Mouse (Mus musculus): ENCODE results near the gene Sap25.
"Not testable (repeated sequence)": the region's sequence is repeated elsewhere in the genome, so short reads cannot be mapped to it uniquely, and the experiment has no call there.

Sap25 gene

DNA sequence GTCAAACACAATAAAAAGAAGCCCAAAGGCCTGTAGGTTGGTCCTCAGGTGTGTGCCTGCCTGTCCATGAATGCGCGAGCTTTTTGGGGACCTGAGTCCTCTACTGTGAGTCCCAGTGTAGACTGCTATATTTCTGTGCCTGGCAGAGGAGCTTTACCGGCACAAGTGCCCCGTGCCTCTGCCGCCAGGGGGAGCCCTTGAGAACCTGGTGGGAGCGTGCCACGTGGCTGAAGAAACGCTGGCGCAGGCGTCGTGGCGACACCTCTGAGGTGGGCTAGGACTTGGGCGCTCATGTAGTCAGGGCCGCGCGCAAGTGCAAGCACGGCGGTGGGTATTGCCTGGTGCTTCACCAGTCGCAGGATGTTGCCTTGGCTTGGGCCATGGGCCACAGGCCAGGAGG is at the start of gene Sap25:
Sap25 (plus strand) TSS at position 281 of the 400 bp plus-strand sequence.
- in situ Hi-C loops (cut with MboI; ENCODE audit: low sequenced_read_pairs) = no loop called here

GRCm38 (mm10) chr5:137595921-137596320 is 45.2 kb upstream of the Sap25 start:
- in situ Hi-C loops (cut with MboI; ENCODE audit: low sequenced_read_pairs) = no loop called here

- in situ Hi-C loops (cut with MboI; ENCODE audit: low sequenced_read_pairs) = no loop called here
Measured at GRCm38 (mm10) chr5:137596601-137597261, 44.4 kb upstream of the Sap25 start.

- in situ Hi-C loops (cut with MboI; ENCODE audit: low sequenced_read_pairs) = no loop called here
Measured at GRCm38 (mm10) chr5:137597625-137598024, 43.5 kb upstream of the Sap25 start.

- in situ Hi-C loops (cut with MboI; ENCODE audit: low sequenced_read_pairs) = no loop called here
Measured at GRCm38 (mm10) chr5:137598100-137598826, 42.9 kb upstream of the Sap25 start.

DNA sequence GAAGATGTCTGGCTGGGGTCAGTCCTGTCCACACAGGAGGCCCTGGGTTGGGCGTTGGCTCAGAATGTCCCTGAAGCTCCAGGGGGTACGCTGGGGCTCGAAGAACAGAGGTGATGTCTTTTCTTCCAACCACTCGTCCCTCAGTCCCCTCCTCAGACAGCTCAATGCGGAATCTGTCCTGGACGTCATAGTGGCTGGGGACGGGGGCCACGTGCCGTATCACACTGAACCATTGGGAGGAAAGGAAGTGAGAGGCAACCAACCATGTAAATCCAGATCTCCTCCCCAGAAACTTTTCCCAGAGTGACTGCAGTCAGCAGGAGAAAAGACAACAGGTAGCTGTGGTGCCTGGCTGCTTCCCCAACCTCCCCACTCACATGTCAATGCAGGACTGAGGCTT is 41.5 kb upstream of the Sap25 start:
- in situ Hi-C loops (cut with MboI; ENCODE audit: low sequenced_read_pairs) = no loop called here

DNA sequence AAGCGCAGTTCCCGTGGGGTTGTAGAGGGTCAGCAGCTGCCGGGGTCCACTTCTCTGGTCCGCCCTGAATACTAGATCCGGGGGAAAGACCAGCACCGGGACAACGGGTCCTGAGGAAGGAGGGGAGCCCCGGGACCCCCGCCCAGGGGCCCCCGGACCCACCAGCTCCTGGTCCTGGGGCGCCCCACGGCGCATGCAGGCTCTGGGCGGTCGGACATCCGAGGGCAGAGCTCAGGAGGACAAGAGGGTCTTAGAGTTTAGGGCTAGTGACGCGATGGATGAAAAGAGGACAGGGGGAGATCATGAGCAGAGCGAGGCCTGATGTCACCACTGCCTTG is 40.9 kb upstream of the Sap25 start:
- in situ Hi-C loops (cut with MboI; ENCODE audit: low sequenced_read_pairs) = no loop called here

GRCm38 (mm10) chr5:137600619-137601364 is 40.3 kb upstream of the Sap25 start, which contains the start of gene Mospd3:
Gene Mospd3, minus strand, starts transcription at chr5:137601058.
- in situ Hi-C loops (cut with MboI; ENCODE audit: low sequenced_read_pairs) = no loop called here

- in situ Hi-C loops (cut with MboI; ENCODE audit: low sequenced_read_pairs) = no loop called here
Measured at GRCm38 (mm10) chr5:137601365-137601729, 39.8 kb upstream of the Sap25 start.

DNA sequence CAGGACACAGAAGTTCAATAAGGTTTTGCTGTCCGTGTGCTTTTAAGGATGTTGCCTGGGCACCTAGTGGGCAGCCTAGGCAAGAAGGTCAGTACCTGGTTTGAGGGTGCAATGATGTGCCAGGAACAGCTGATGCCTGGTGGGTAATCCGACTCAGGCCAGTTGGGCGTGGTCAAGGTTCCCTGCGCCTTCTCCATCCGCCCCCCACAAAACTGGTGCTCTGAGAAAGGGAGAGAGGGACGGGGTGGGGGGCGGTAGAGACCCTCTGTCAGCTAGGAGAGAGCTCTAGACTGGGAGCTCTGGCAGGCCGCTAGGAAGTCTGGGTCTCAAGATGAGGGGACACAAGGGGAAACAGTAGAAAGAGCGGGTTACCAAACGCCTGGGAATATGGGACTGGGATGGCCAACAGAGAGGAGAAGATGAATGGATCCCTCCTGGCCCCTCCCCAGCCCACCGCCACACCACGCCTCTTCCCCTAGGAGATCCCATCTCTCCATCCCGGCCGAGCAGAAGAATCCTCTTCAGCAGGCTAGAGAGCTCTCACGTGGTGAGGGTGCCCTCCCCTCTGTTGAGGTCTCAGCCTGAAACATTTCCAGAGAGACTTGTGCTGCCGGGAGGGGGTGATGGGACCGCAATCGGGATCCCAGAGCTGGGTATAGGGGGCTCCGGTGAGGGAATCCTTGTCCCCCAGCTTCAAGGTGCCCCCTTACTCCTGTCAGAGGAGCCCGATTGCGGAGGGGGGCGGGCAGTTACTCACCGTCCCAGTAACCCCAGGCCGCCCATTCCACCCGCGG is 33.1 kb upstream of the Sap25 start:
- in situ Hi-C loops (cut with MboI; ENCODE audit: low sequenced_read_pairs) = no loop called here

DNA sequence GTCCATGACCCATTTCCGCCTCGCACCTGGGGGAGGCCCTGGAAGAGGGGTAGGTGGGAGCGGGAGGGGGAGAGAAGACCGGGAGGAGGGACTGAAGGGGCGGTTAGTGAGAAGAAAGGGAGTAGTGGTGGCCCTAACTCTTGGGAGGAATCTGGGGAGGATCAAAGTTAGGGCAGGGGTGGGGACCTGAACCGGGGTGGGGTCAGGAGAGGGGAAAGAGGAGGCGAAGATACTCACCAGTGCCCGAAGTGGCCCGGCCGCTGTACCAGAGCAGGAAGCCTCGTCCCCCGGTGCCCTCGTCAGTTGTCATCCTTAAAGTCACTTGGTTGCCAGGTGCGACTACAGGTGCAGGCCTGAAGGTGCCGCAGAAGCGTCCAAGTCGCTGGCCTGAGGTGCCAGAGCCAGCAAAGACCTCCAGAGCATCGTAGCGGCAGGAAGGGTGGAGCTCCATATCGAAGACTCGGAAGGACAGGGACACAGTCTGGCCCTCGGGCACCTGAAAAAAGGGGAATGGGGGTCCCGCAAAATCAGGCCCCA is 32.4 kb upstream of the Sap25 start:
- in situ Hi-C loops (cut with MboI; ENCODE audit: low sequenced_read_pairs) = no loop called here

DNA sequence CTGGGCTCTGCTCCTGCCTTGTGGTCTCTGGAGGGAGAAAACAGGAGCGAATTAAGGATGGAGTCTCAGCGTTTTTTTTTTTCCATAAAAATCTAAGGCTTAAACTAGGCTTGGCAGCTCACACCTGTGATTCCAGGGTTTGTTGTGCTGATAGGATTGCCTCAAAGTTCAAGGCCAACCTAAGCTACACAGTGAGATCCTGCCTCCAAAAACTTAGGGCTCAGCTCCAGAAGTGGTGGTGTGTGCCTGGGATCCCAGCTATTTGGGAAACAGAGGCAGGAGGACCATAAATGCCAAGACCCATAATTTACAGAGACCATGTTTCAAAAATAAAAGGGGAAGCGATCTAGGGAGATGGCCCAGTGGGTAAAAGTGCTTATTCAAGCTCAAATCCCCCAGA is 31.8 kb upstream of the Sap25 start:
- in situ Hi-C loops (cut with MboI; ENCODE audit: low sequenced_read_pairs) = no loop called here

DNA sequence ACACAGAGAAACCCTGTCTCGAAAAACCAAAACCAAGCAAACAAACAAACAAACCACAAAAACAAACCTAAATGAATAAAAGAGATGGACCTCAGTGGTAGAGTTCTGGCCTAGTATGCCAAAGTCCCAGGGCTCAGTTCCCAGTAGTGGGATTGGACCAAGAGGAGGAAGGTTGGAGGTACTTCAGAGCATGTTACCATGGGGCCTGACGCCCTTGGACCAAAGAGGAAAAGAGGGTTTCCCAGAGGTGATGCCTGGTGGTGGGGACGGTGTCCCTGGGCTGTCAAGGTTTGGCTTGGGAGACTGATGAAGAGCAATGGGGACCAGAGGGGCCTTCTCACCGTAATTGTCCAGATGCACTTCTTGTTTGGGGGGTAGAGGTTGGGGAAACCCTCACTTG is 31.1 kb upstream of the Sap25 start:
- in situ Hi-C loops (cut with MboI; ENCODE audit: low sequenced_read_pairs) = no loop called here

DNA sequence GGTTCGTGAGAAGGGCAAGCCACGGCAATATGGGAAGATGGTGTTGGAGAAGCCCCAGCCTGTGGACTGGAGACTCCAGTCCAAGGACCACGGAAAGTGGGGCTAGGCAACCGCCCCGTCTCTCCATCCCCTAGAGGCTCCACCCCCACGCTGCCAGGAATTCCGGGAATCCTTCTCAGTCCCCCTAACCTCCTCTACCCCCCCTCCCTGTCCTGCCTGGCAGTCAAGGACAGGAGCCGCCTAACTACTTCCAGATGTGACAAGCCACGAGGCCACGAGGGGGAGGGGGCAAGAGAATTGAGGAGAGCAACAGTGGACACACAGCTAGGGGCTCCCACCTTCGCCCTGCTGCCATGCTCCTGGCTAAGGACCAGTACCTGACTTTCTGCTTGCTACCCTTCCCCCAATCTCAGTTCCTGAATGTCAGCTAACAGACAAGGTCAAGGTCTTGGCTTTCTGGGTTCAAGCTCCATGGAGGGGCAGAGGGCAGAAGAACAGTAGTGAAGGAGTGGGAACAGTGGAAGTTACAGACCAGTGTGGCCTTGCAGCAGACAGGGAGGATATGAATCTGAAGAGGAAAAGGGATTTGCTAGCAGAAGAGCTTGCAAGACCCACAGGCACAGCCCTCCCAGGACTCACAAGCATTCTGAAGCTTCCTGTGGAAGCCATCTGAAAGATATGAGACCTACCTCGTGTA is 30.4 kb upstream of the Sap25 start:
- in situ Hi-C loops (cut with MboI; ENCODE audit: low sequenced_read_pairs) = no loop called here

DNA sequence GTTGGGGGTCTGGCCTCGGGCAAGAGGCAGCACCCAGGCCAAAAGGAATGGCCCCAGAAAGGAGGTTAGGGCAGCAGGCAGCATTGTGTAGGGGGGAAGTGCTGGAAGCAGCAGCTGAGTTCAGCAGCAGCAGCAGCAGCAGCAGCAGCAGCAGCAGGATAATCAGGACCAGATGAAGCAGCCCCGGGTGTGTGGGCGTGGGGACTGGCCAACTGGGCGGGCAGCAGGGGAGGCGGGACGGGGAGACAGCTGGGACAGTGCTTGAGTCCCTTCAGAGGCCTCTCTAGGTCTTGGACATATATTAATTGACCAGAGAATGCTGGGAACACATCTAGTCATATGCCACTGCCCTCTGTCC is 29.9 kb upstream of the Sap25 start:
- in situ Hi-C loops (cut with MboI; ENCODE audit: low sequenced_read_pairs) = no loop called here

GRCm38 (mm10) chr5:137613076-137613475 is 28.1 kb upstream of the Sap25 start:
- in situ Hi-C loops (cut with MboI; ENCODE audit: low sequenced_read_pairs) = no loop called here

DNA sequence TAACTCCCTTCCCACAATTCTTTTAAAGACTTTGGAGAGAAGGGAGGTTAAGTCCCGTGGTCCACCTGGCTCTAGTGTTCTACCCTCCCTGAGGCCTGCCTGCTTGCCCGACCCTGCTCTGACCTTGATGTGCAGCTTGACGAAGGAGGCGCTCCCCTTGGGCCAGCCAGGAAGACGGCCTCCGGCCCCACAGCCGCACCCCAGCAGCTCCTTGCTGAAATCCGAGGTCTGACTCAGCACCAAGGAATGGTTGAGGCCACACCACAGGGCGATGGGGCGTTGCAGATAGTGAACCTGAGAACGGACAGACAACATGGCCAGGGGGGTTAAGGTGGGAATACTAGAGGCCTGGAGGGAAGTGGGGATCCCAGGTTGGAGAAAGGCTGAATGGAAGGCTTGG is 27.6 kb upstream of the Sap25 start, which contains the start of gene Pcolce:
Pcolce (minus strand) TSS at position 235 of the 400 bp plus-strand sequence.
- in situ Hi-C loops (cut with MboI; ENCODE audit: low sequenced_read_pairs) = no loop called here

DNA sequence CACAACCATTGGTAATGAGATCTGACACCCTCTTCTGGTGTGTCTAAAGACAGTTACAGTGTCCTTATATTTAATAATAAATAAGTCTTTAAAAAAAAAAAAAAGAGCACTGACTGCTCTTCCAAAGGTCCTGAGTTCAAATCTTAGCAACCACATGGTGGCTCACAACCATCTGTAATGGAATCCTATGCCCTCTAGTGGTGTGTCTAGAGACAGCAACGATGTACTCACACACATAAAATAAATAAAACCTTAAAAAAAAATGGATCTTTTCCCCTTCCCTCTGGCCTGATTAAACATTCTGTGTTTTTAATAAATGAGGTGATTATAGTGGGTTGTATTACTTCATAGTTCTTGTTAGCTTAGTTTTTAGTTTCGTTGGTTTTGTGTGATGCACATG is 26.2 kb upstream of the Sap25 start:
- in situ Hi-C loops (cut with MboI; ENCODE audit: low sequenced_read_pairs) = not testable (repeated sequence)

- in situ Hi-C loops (cut with MboI; ENCODE audit: low sequenced_read_pairs) = no loop called here
Measured at GRCm38 (mm10) chr5:137615347-137615746, 25.8 kb upstream of the Sap25 start.

- in situ Hi-C loops (cut with MboI; ENCODE audit: low sequenced_read_pairs) = no loop called here
Measured at GRCm38 (mm10) chr5:137623937-137624530, 17.1 kb upstream of the Sap25 start.
